Mouse (Mus musculus) ES-Bruce4 (cell line): ENCODE results near the gene Tbc1d10c.

ENCODE experiments used
- CTCF ChIP-seq: IDR thresholded peaks from one replicate; pipeline ENCODE4 v1.8.1; 2011; ENCODE audit warnings: low read depth, low read length
- POLR2A ChIP-seq: IDR thresholded peaks from one replicate; pipeline ENCODE4 v1.8.1; 2011; ENCODE audit warnings: low read length; ENCODE audit not compliant: insufficient read depth

DNA sequence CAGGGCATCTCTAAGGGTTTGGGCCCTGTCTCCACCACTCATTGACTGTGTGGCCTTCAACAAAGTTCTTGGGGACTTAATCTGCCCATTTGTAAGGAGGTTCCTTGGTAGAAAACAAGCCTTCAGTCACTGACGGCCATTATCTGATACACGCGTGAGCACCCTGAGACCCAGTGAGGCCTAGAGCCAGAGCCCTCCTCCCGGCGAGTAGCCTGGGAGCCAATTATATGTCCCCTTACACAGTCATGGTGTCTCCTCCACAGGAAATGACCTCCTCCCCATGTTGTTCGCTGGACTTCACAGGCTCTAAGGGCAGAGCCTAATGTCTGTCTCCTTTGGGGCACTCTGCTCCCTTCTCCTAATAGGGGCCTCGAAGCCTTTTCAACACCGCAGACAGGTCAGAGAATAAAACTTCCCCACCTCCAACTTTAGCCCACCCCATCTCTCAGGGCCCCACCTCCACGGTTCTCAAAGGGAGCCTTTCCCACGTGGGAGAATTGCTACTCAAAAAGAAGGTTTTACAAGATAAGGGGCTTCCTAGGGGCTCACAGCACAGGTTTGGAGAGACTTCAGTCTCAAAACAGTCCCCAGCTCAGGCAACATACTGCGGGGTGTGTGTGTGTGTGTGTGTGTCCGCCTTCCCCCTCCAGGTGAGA lies 44.6 kb downstream of the Tbc1d10c start:
- no peak for TF ChIP-seq CTCF
- TF ChIP-seq POLR2A, result no peak
